Mouse (Mus musculus) hindbrain, embryonic 12.5 days (tissue): ENCODE measurements at regions not wholly inside any gene's neighbourhood (a gene's known extent, or its start where the extent isn't known, plus 50 kb on each side); places are given as distances from the start of the nearest gene placed in this dataset.

Source experiments
- ATAC-seq: fragments of 200-750 bp; cut with Nextera tagmentation; 2 replicates; pipeline ENCODE4 v1.8.0; 2017; ENCODE audit warnings: moderate TSS enrichment; ENCODE audit not compliant: low FRiP score
- H3K27ac ChIP-seq: fragments of 300-500 bp; sonication (generic); 2 replicates; pipeline ENCODE4 v1.5.1; 2016; ENCODE audit warnings: mild to moderate bottlenecking
- H3K27me3 ChIP-seq: fragments of 300-500 bp; sonication (generic); 2 replicates; pipeline ENCODE4 v1.6.1; 2016; ENCODE audit warnings: mild to moderate bottlenecking
- H3K36me3 ChIP-seq: fragments of 300-500 bp; sonication (generic); 2 replicates; pipeline ENCODE4 v1.6.1; 2016; ENCODE audit warnings: mild to moderate bottlenecking
- H3K4me1 ChIP-seq: fragments of 300-500 bp; sonication (generic); 2 replicates; pipeline ENCODE4 v1.6.1; 2016
- H3K4me2 ChIP-seq: fragments of 300-500 bp; sonication (generic); replicated peaks from 2 replicates; pipeline ENCODE4 v1.6.1; 2016; ENCODE audit warnings: mild to moderate bottlenecking
- H3K4me3 ChIP-seq: fragments of 300-500 bp; sonication (generic); 2 replicates; pipeline ENCODE4 v1.5.1; 2016; ENCODE audit warnings: mild to moderate bottlenecking
- H3K9ac ChIP-seq: fragments of 300-500 bp; sonication (generic); 2 replicates; pipeline ENCODE4 v1.6.1; 2016; ENCODE audit warnings: mild to moderate bottlenecking, moderate library complexity
- H3K9me3 ChIP-seq: fragments of 300-500 bp; sonication (generic); replicated peaks from 2 replicates; pipeline ENCODE4 v1.6.1; 2016; ENCODE audit warnings: mild to moderate bottlenecking
- WGBS: fragments of 180-500 bp; shearing (Covaris S2); methylation state at CpG from one replicate; pipeline ENCODE4 v1.1.7; 2016; 5-methylcytosine and 5-hydroxymethylcytosine counted together

GRCm38 (mm10) chr10:126133188-126133587 is 167.2 kb downstream of the Lrig3 start:
- H3K36me3 ChIP-seq: no peaks in the 10 kb centered on the region
- 76% methylated on average over 3 of the region's 3 CpGs for WGBS
- no peaks in the 10 kb centered on the region for H3K9me3 ChIP-seq
- no peaks in the 10 kb centered on the region; the same call in 1 of the 2 replicates for H3K4me1 ChIP-seq
- H3K27me3 ChIP-seq: no peaks in the 10 kb centered on the region
- H3K4me2 ChIP-seq: no peak overlapping the region
- ATAC-seq: no peak
- H3K9ac ChIP-seq: no peak overlapping the region
- no peak overlapping the region for H3K4me3 ChIP-seq
- H3K27ac ChIP-seq: no peak overlapping the region

GRCm38 (mm10) chr10:126133957-126134356 is 168.0 kb downstream of the Lrig3 start:
- no peaks in the 10 kb centered on the region for H3K9me3 ChIP-seq
- no peak overlapping the region for H3K4me3 ChIP-seq
- H3K36me3 ChIP-seq: no peaks in the 10 kb centered on the region
- no peaks in the 10 kb centered on the region for H3K27me3 ChIP-seq
- no peak overlapping the region for H3K27ac ChIP-seq
- ATAC-seq: peak; percentile 80
- H3K4me2 ChIP-seq: no peak overlapping the region
- H3K9ac ChIP-seq: no peak overlapping the region
- no peaks in the 10 kb centered on the region; the same call in 1 of the 2 replicates for H3K4me1 ChIP-seq

- H3K4me3 ChIP-seq: no peak overlapping the region
- no peak overlapping the region for H3K27ac ChIP-seq
- H3K4me1 ChIP-seq: no peaks in the 10 kb centered on the region; the same call in 1 of the 2 replicates
- H3K9ac ChIP-seq: no peak overlapping the region
- H3K4me2 ChIP-seq: no peak overlapping the region
- WGBS: 89% methylated on average over 12 of the region's 12 CpGs
- H3K36me3 ChIP-seq: no peaks in the 10 kb centered on the region
- H3K9me3 ChIP-seq: no peaks in the 10 kb centered on the region
- H3K27me3 ChIP-seq: no peaks in the 10 kb centered on the region
- ATAC-seq: no peak
Measured at GRCm38 (mm10) chr10:126138585-126138984, 172.6 kb downstream of the Lrig3 start.

GRCm38 (mm10) chr10:126141586-126141985 is 175.6 kb downstream of the Lrig3 start:
- WGBS: 81% methylated on average over 7 of the region's 7 CpGs
- ATAC-seq: no peak

GRCm38 (mm10) chr10:126143833-126144232 is 177.9 kb downstream of the Lrig3 start:
- no peak overlapping the region for H3K4me3 ChIP-seq
- H3K9ac ChIP-seq: no peak overlapping the region
- H3K36me3 ChIP-seq: no peaks in the 10 kb centered on the region
- H3K27ac ChIP-seq: no peak overlapping the region
- no peak overlapping the region for H3K4me2 ChIP-seq
- ATAC-seq: no peak
- no peaks in the 10 kb centered on the region for H3K27me3 ChIP-seq
- no peaks in the 10 kb centered on the region for H3K4me1 ChIP-seq
- 76% methylated on average over 10 of the region's 10 CpGs for WGBS
- no peaks in the 10 kb centered on the region for H3K9me3 ChIP-seq

More at GRCm38 (mm10) chr10:126141586-126141985, 175.6 kb downstream of the Lrig3 start:
- H3K27me3 ChIP-seq: no peaks in the 10 kb centered on the region
- no peaks in the 10 kb centered on the region for H3K36me3 ChIP-seq
- no peak overlapping the region for H3K4me2 ChIP-seq
- no peak overlapping the region for H3K9ac ChIP-seq
- H3K4me1 ChIP-seq: no peaks in the 10 kb centered on the region
- no peak overlapping the region for H3K4me3 ChIP-seq
- H3K9me3 ChIP-seq: no peaks in the 10 kb centered on the region
- H3K27ac ChIP-seq: no peak overlapping the region

- Histone ChIP-seq H3K27ac (no peak overlapping the region), H3K9ac (no peak overlapping the region), H3K36me3 (no peaks in the 10 kb centered on the region), H3K27me3 (no peaks in the 10 kb centered on the region), H3K4me3 (no peak overlapping the region), H3K4me1 (no peaks in the 10 kb centered on the region), H3K9me3 (no peaks in the 10 kb centered on the region), H3K4me2 (no peak overlapping the region)
- WGBS: 77% methylated on average over 12 of the region's 12 CpGs
- no peak for ATAC-seq
Measured at GRCm38 (mm10) chr10:126144609-126145202, 178.7 kb downstream of the Lrig3 start.

GRCm38 (mm10) chr10:126157300-126157699 is 191.3 kb downstream of the Lrig3 start:
- H3K4me2 ChIP-seq: no peak overlapping the region
- no peak for ATAC-seq
- no peak overlapping the region for H3K27ac ChIP-seq
- 73% methylated on average over 4 of the region's 4 CpGs for WGBS
- no peaks in the 10 kb centered on the region for H3K36me3 ChIP-seq
- H3K9me3 ChIP-seq: no peaks in the 10 kb centered on the region
- no peaks in the 10 kb centered on the region for H3K27me3 ChIP-seq
- no peaks in the 10 kb centered on the region for H3K4me1 ChIP-seq
- H3K9ac ChIP-seq: no peak overlapping the region
- H3K4me3 ChIP-seq: no peak overlapping the region

- no peaks in the 10 kb centered on the region for H3K27me3 ChIP-seq
- 93% methylated on average over 5 of the region's 5 CpGs for WGBS
- no peaks in the 10 kb centered on the region for H3K4me1 ChIP-seq
- H3K9me3 ChIP-seq: no peaks in the 10 kb centered on the region
- no peaks in the 10 kb centered on the region for H3K36me3 ChIP-seq
- no peak overlapping the region for H3K27ac ChIP-seq
- ATAC-seq: no peak
- no peak overlapping the region for H3K9ac ChIP-seq
- H3K4me2 ChIP-seq: no peak overlapping the region
- H3K4me3 ChIP-seq: no peak overlapping the region
Measured at GRCm38 (mm10) chr10:126165215-126165614, 199.2 kb downstream of the Lrig3 start.

- H3K4me2 ChIP-seq: no peak overlapping the region
- no peak for ATAC-seq
- 90% methylated on average over 25 of the region's 25 CpGs for WGBS
Measured at GRCm38 (mm10) chr10:126169095-126169873, 203.3 kb downstream of the Lrig3 start.

GRCm38 (mm10) chr10:126169874-126170163 is 203.9 kb downstream of the Lrig3 start:
- 56% methylated on average over 5 of the region's 5 CpGs for WGBS
- ATAC-seq: no peak

More at GRCm38 (mm10) chr10:126169095-126169873, 203.3 kb downstream of the Lrig3 start:
- no peak overlapping the region for H3K9ac ChIP-seq
- H3K4me3 ChIP-seq: no peak overlapping the region
- H3K36me3 ChIP-seq: no peaks in the 10 kb centered on the region
- H3K4me1 ChIP-seq: no peaks in the 10 kb centered on the region
- no peaks in the 10 kb centered on the region for H3K27me3 ChIP-seq
- no peak overlapping the region for H3K27ac ChIP-seq
- no peaks in the 10 kb centered on the region for H3K9me3 ChIP-seq

GRCm38 (mm10) chr10:126176759-126177473 is 210.9 kb downstream of the Lrig3 start:
- Histone ChIP-seq H3K4me3 (no peak overlapping the region), H3K27me3 (no peaks in the 10 kb centered on the region), H3K4me2 (no peak overlapping the region), H3K9ac (no peak overlapping the region), H3K4me1 (no peaks in the 10 kb centered on the region), H3K36me3 (no peaks in the 10 kb centered on the region), H3K9me3 (no peaks in the 10 kb centered on the region), H3K27ac (no peak overlapping the region)
- 86% methylated on average over 4 of the region's 4 CpGs for WGBS
- no peak for ATAC-seq

More at GRCm38 (mm10) chr10:126169874-126170163, 203.9 kb downstream of the Lrig3 start:
- Histone ChIP-seq H3K4me2 (no peak overlapping the region), H3K36me3 (no peaks in the 10 kb centered on the region), H3K4me3 (no peak overlapping the region), H3K9ac (no peak overlapping the region), H3K27me3 (no peaks in the 10 kb centered on the region), H3K4me1 (no peaks in the 10 kb centered on the region), H3K9me3 (no peaks in the 10 kb centered on the region), H3K27ac (no peak overlapping the region)

GRCm38 (mm10) chr10:126182386-126182785 is 216.4 kb downstream of the Lrig3 start:
- Histone ChIP-seq H3K9me3 (no peaks in the 10 kb centered on the region), H3K27me3 (no peaks in the 10 kb centered on the region), H3K4me3 (no peak overlapping the region), H3K36me3 (no peaks in the 10 kb centered on the region), H3K4me1 (no peaks in the 10 kb centered on the region), H3K27ac (no peak overlapping the region), H3K4me2 (no peak overlapping the region), H3K9ac (no peak overlapping the region)
- WGBS: 79% methylated on average over 2 of the region's 2 CpGs
- no peak for ATAC-seq
